Mouse (Mus musculus) neural tube, embryonic 11.5 days (tissue): ENCODE data around the gene Rhbdf2. TPM values are rescaled to one million over a fixed set of nuclear protein-coding genes. Genes with fewer than 3 reads are reported as not detected.
"Not testable (repeated sequence)": the region's sequence is repeated elsewhere in the genome, so short reads cannot be mapped to it uniquely, and the experiment has no call there.

ENCODE experiments used
- ATAC-seq: fragments of 200-750 bp; cut with Nextera tagmentation; 2 replicates; pipeline ENCODE4 v1.8.0; 2017; ENCODE audit warnings: moderate number of reproducible peaks, mild to moderate bottlenecking, moderate TSS enrichment, moderate library complexity; ENCODE audit not compliant: insufficient read depth, low FRiP score, low TSS enrichment
- DNase-seq: peaks from one replicate; pipeline ENCODE4 v3.0.0-alpha.2; 2015; ENCODE audit warnings: low spot score
- H3K27ac ChIP-seq: fragments of 300-500 bp; sonication (generic); 2 replicates; pipeline ENCODE4 v1.5.1; 2014; ENCODE audit warnings: low read depth, mild to moderate bottlenecking, low read length
- H3K27me3 ChIP-seq: fragments of 300-500 bp; sonication (generic); 2 replicates; pipeline ENCODE4 v1.6.1; 2014; ENCODE audit warnings: mild to moderate bottlenecking, low read length, mixed read lengths; ENCODE audit not compliant: control insufficient read depth, insufficient read depth
- H3K36me3 ChIP-seq: fragments of 300-500 bp; sonication (generic); 2 replicates; pipeline ENCODE4 v1.6.1; 2014; ENCODE audit warnings: mild to moderate bottlenecking, low read length, moderate library complexity, mixed read lengths; ENCODE audit not compliant: control insufficient read depth, insufficient read depth
- H3K4me1 ChIP-seq: fragments of 300-500 bp; sonication (generic); 2 replicates; pipeline ENCODE4 v1.6.1; 2014; ENCODE audit warnings: low read length, mixed read lengths; ENCODE audit not compliant: control insufficient read depth, insufficient read depth
- H3K4me2 ChIP-seq: fragments of 300-500 bp; sonication (generic); 2 replicates; pipeline ENCODE4 v1.6.1; 2014; ENCODE audit warnings: low read depth, mild to moderate bottlenecking, moderate library complexity
- H3K4me3 ChIP-seq: fragments of 300-500 bp; sonication (generic); 2 replicates; pipeline ENCODE4 v1.5.1; 2014; ENCODE audit warnings: low read depth, low read length
- H3K9ac ChIP-seq: fragments of 300-500 bp; sonication (generic); 2 replicates; pipeline ENCODE4 v1.6.1; 2014; ENCODE audit warnings: mild to moderate bottlenecking, low read length
- H3K9me3 ChIP-seq: fragments of 300-500 bp; sonication (generic); 2 replicates; pipeline ENCODE4 v1.6.1; 2016; ENCODE audit warnings: low read length; ENCODE audit not compliant: control insufficient read depth
- WGBS: fragments of 180-500 bp; shearing (Covaris S2); extraction: QIAGEN DNeasy Blood & Tissue Kit; methylation state at CpG from one replicate; pipeline ENCODE4 v1.1.7; 2014; 5-methylcytosine and 5-hydroxymethylcytosine counted together
- polyA plus RNA-seq: library from polyadenylated mRNA; unstranded; fragments of >200 nt; fragmentation: Nextera tagmentation; extraction: Ambion mirVana; gene quantifications from 2 replicates; pipeline ENCODE4 v1.2.1, GENCODE M21; 2014

The Rhbdf2 gene
- polyA plus RNA-seq, 1 experiment from 2014 or later: 4.9 TPM

DNA sequence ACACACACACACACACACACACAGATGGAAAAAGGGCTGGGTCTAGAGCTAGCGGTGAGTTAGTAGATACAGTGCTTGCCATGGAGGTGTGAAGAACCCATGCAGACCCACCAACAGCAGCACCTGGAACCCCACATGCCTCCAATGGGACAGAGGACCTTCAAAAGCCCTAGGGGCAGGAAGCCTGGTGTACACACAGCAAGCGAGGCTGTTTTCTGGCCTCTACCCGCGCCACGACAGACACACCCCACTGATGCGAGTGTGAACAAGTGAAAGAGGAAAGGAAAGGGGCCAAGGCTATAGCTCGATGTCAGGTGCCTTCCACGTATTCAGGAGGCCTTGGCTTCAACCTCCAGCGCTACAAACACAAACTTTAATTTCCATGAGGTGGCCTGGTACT is 14.9 kb downstream of the Rhbdf2 start:
- H3K4me3 ChIP-seq: no peak overlapping the region
- no peaks in the 10 kb centered on the region for H3K36me3 ChIP-seq
- ATAC-seq (no peak), DNase-seq (no peak)
- WGBS: 92% methylated on average over 9 of the region's 9 CpGs
- H3K4me1 ChIP-seq: no peaks in the 10 kb centered on the region
- H3K27me3 ChIP-seq: no peaks in the 10 kb centered on the region
- H3K27ac ChIP-seq: no peak overlapping the region
- no peaks in the 10 kb centered on the region for H3K9me3 ChIP-seq
- H3K9ac ChIP-seq: no peak overlapping the region
- no peak overlapping the region for H3K4me2 ChIP-seq

DNA sequence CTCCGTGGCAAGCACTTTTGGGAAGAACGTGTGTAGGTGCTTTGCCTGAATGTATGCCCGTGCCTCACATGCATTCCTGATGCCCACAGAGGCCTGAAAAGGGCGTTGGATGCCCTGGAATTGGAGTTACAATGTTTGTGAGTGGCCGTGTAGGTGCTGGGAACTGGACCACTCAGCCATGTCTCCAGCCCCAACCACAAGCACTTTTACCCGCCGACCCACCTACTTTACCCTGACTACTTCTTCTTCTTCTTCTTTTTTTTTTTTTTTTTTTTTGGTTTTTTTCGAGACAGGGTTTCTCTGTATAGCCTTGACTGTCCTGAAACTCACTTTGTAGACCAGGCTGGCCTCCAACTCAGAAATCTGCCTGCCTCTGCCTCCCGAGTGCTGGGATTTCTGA is 15.7 kb downstream of the Rhbdf2 start:
- H3K4me2 ChIP-seq, ATAC-seq, H3K9me3 ChIP-seq, DNase-seq, H3K36me3 ChIP-seq, H3K4me1 ChIP-seq, H3K9ac ChIP-seq, H3K4me3 ChIP-seq, H3K27me3 ChIP-seq, H3K27ac ChIP-seq: not testable (repeated sequence)
- WGBS: 89% methylated on average over 8 of the region's 9 CpGs

- H3K9me3 ChIP-seq: no peaks in the 10 kb centered on the region
- DNase-seq (no peak), ATAC-seq (no peak)
- no peak overlapping the region for H3K9ac ChIP-seq
- H3K4me2 ChIP-seq: no peak overlapping the region
- H3K27ac ChIP-seq: no peak overlapping the region
- WGBS: 78% methylated on average over 15 of the region's 15 CpGs
- H3K27me3 ChIP-seq: no peaks in the 10 kb centered on the region
- no peaks in the 10 kb centered on the region for H3K36me3 ChIP-seq
- no peak overlapping the region for H3K4me3 ChIP-seq
- H3K4me1 ChIP-seq: no peaks in the 10 kb centered on the region
These were observed 16.7 kb downstream of the Rhbdf2 start for GRCm38 (mm10) chr11:116609965-116610630.

- H3K4me2 ChIP-seq: no peak overlapping the region
- 85% methylated on average over 3 of the region's 3 CpGs for WGBS
These were observed 19.1 kb downstream of the Rhbdf2 start for GRCm38 (mm10) chr11:116607717-116608116.

GRCm38 (mm10) chr11:116604097-116604496 is 22.7 kb downstream of the Rhbdf2 start:
- Histone ChIP-seq H3K4me1 (no peaks in the 10 kb centered on the region), H3K27ac (no peak overlapping the region), H3K9ac (no peak overlapping the region), H3K4me2 (no peak overlapping the region), H3K4me3 (no peak overlapping the region), H3K27me3 (no peaks in the 10 kb centered on the region), H3K36me3 (no peaks in the 10 kb centered on the region), H3K9me3 (no peaks in the 10 kb centered on the region)
- 87% methylated on average over 12 of the region's 12 CpGs for WGBS
- no peak for ATAC-seq
- no peak for DNase-seq

More at GRCm38 (mm10) chr11:116607717-116608116, 19.1 kb downstream of the Rhbdf2 start:
- DNase-seq (no peak), ATAC-seq (no peak)
- Histone ChIP-seq H3K27ac (no peak overlapping the region), H3K9me3 (no peaks in the 10 kb centered on the region), H3K36me3 (no peaks in the 10 kb centered on the region), H3K9ac (no peak overlapping the region), H3K27me3 (no peaks in the 10 kb centered on the region), H3K4me3 (no peak overlapping the region), H3K4me1 (no peaks in the 10 kb centered on the region)

GRCm38 (mm10) chr11:116603339-116603738 is 23.5 kb downstream of the Rhbdf2 start:
- no peak overlapping the region for H3K9ac ChIP-seq
- DNase-seq: peak; percentile 33
- no peak for ATAC-seq
- H3K36me3 ChIP-seq: no peaks in the 10 kb centered on the region
- no peaks in the 10 kb centered on the region for H3K27me3 ChIP-seq
- 90% methylated on average over 10 of the region's 10 CpGs for WGBS
- no peak overlapping the region for H3K4me3 ChIP-seq
- no peaks in the 10 kb centered on the region for H3K4me1 ChIP-seq
- H3K27ac ChIP-seq: no peak overlapping the region
- H3K4me2 ChIP-seq: no peak overlapping the region
- no peaks in the 10 kb centered on the region for H3K9me3 ChIP-seq

GRCm38 (mm10) chr11:116602043-116602442 is 24.8 kb downstream of the Rhbdf2 start:
- Histone ChIP-seq H3K9ac (no peak overlapping the region), H3K27me3 (no peaks in the 10 kb centered on the region), H3K4me2 (no peak overlapping the region), H3K4me3 (no peak overlapping the region), H3K9me3 (no peaks in the 10 kb centered on the region), H3K27ac (no peak overlapping the region), H3K36me3 (no peaks in the 10 kb centered on the region), H3K4me1 (no peaks in the 10 kb centered on the region)
- 88% methylated on average over 8 of the region's 8 CpGs for WGBS
- DNase-seq: no peak
- ATAC-seq: no peak

- Histone ChIP-seq H3K4me1 (no peaks in the 10 kb centered on the region), H3K9ac (no peak overlapping the region), H3K4me3 (no peak overlapping the region), H3K27me3 (no peaks in the 10 kb centered on the region), H3K4me2 (no peak overlapping the region), H3K27ac (no peak overlapping the region), H3K9me3 (no peaks in the 10 kb centered on the region), H3K36me3 (no peaks in the 10 kb centered on the region)
- 89% methylated on average over 8 of the region's 8 CpGs for WGBS
- no peak for DNase-seq
- no peak for ATAC-seq
These were observed 25.7 kb downstream of the Rhbdf2 start for GRCm38 (mm10) chr11:116601166-116601565.

DNA sequence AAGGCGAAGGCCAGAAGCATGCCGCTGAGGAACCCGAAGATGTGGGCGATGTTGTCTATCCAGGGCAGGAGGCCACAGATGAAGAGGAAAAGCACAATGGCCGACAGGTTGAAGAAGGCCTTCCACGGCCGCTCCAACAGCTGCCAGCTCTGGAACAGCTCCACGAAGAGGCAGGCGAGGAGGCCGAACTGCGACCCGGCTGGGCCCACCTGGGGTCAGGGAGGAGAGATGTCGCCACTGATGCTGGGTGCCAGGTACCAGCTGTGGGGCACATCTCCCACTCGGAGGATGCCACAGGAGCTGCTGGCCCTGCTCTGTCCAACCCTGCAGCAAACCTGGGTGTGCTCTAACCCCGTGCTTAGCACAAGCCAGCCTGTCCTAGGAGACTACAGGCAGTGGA is 27.6 kb downstream of the Rhbdf2 start:
- Histone ChIP-seq H3K4me3 (no peak overlapping the region), H3K4me1 (no peaks in the 10 kb centered on the region), H3K9me3 (no peaks in the 10 kb centered on the region), H3K27ac (no peak overlapping the region), H3K36me3 (no peaks in the 10 kb centered on the region), H3K9ac (no peak overlapping the region), H3K27me3 (no peaks in the 10 kb centered on the region), H3K4me2 (no peak overlapping the region)
- WGBS: 92% methylated on average over 15 of the region's 15 CpGs
- ATAC-seq (no peak), DNase-seq (no peak)
